Mouse (Mus musculus): ENCODE measurements around the gene Gm20388. TPM values are rescaled to one million over a fixed set of nuclear protein-coding genes. Genes with fewer than 3 reads are reported as not detected.

Gm20388 gene
- polyA plus RNA-seq, 1 experiment from 2014 or later = not detected

DNA sequence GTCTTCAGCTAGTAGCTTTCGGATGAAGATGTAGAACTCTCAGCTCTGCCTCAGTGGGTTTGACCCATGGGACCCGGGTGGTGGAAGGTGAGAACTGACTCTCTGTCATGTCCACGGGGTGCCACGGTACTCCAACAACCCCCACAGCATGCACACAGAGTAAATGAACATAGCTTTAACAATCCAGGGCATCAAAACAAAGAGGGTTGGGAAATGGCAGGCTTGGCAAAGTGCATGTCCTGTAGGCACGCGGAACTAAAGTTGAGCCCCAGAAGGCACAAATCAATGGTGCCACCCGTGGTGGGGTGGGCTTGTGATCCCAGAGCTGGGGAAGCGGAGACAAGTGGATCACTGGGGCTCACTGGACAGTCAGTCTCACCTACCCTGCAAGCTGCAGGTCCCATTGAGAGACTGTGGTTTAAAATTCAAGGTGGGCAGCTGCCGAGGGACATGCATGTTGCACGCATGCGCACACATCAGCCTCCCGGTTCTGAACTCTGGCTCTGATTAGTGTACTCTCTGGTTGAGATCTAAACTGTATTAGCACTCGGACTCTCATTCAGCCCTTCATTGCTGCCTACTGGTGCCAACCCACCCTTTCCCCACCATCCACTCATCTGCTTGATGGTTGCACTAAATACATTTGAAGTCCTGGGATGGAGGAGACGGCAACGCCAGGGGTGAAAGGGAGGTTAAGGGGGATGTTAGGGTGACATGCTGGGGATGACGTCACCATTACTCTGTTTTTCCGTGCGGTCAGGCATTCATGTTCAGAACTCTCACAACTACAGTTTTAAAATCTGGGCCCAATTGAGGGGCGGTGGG, 2037.9 kb downstream of the Gm20388 start:
- H3K9ac ChIP-seq (ENCODE audit: low read length) = peak overlapping the region; percentile 60; the same call in 1 of the 2 replicates
- WGBS = 62% methylated on average over 19 of the region's 19 CpGs
- no peak for ATAC-seq (ENCODE audit: low FRiP score)
- no peaks in the 10 kb centered on the region for H3K27me3 ChIP-seq (ENCODE audit: control insufficient read depth, insufficient read depth, low read length)
- peak overlapping the region; percentile 45 for H3K4me2 ChIP-seq
- H3K27ac ChIP-seq (ENCODE audit: low read depth, low read length) = peak overlapping the region; percentile 33
- H3K4me1 ChIP-seq (ENCODE audit: control insufficient read depth, insufficient read depth, low read length) = peaks cover 25% of the 10 kb centered on the region
- no peaks in the 10 kb centered on the region; the same call in 1 of the 2 replicates for H3K36me3 ChIP-seq (ENCODE audit: control insufficient read depth, insufficient read depth, low read length)
- H3K4me3 ChIP-seq (ENCODE audit: low read depth, low read length) = peak overlapping the region; percentile 13
- peak; percentile 87 for DNase-seq (ENCODE audit: low spot score, missing footprints)
- no peaks in the 10 kb centered on the region for H3K9me3 ChIP-seq (ENCODE audit: control insufficient read depth, low read length)

DNA sequence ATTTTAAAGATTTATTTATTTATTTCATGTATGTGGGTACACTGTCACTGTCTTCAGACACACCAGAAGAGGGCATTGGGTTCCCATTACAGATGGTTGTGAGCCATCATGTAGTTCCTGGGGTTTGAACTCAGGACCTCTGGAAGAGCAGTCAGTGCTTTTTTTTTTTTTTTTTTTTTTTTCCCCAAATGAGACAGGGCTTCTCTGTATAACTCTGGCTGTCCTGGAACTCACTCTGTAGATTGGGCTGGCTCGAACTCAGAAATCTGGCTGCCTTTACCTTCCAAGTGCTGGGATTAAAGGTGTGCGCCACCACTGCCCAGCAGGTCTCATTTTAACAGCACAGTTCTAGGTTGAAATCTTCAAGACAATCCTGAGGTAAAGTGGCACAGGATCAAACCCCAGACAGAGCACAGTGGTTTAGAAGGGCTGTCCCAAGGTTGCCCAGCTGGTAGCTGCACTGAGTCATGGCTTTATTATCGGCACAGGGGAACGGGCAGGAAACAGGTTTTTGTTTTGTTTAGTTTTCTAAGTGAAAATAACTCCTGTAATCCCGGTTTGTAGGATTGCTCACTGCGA, 2038.7 kb downstream of the Gm20388 start, which contains the start of gene Banp:
Banp (plus strand) TSS at position 529 of the 579 bp plus-strand sequence.
- peaks cover 25% of the 10 kb centered on the region for H3K4me1 ChIP-seq (ENCODE audit: control insufficient read depth, insufficient read depth, low read length)
- no peaks in the 10 kb centered on the region for H3K9me3 ChIP-seq (ENCODE audit: control insufficient read depth, low read length)
- no peaks in the 10 kb centered on the region; the same call in none of the 2 replicates for H3K36me3 ChIP-seq (ENCODE audit: control insufficient read depth, insufficient read depth, low read length)
- H3K27me3 ChIP-seq (ENCODE audit: control insufficient read depth, insufficient read depth, low read length) = no peaks in the 10 kb centered on the region
- 66% methylated on average over 6 of the region's 6 CpGs for WGBS
- H3K4me3 ChIP-seq (ENCODE audit: low read depth, low read length) = peak within 1 kb of the TSS; percentile 96
- peak within 1 kb of the TSS; percentile 98 for H3K9ac ChIP-seq (ENCODE audit: low read length)
- H3K27ac ChIP-seq (ENCODE audit: low read depth, low read length) = peak within 1 kb of the TSS; percentile 86
- DNase-seq (ENCODE audit: low spot score, missing footprints) (peak; percentile 59), ATAC-seq (ENCODE audit: low FRiP score) (no peak)
- peak within 1 kb of the TSS; percentile 94 for H3K4me2 ChIP-seq

DNA sequence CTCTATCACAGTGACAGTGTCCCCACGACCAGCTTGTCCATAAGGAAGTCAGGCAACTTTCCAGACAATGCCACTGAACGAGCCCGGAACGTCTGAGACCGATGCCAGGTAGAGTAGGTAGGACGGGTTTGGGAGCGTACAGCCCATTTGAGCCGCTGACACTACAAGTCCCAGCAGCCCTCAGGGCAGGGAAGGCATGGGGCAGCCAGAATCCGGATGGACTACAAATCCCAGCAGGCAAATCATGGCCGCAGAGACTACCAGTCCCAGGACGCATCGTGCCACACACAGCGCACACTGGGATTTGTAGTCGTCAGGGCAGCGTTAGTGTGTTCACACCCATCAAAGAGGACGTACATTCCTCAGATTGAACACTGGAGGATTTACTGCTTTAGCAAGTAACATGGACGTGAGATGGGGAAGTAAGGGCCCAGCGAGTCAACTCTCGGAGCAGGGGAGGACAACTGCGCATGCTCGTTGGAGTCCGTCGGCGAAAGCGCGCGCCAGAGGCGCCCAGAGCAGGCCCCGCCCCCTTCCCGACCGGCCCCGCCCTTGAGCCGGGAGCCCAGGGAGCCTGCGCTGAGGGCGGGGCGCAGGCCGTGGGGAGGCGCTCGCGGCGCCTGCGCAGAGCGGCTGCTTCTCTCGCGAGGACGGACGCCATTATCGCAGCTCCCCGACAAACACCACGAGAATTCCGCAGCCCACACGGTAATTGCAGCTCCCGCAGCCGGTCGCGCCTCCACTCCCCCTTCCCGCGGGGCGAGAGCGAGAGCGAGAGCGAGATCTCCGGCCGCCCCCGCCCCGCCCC, 2039.5 kb downstream of the Gm20388 start:
- DNase-seq (ENCODE audit: low spot score, missing footprints) = peak; percentile 100
- Histone ChIP-seq H3K36me3 (ENCODE audit: control insufficient read depth, insufficient read depth, low read length) (no peaks in the 10 kb centered on the region; the same call in none of the 2 replicates), H3K4me3 (ENCODE audit: low read depth, low read length) (peak overlapping the region; percentile 96), H3K27me3 (ENCODE audit: control insufficient read depth, insufficient read depth, low read length) (no peaks in the 10 kb centered on the region), H3K4me1 (ENCODE audit: control insufficient read depth, insufficient read depth, low read length) (peaks cover 25% of the 10 kb centered on the region), H3K9ac (ENCODE audit: low read length) (peak overlapping the region; percentile 98), H3K4me2 (peak overlapping the region; percentile 94), H3K27ac (ENCODE audit: low read depth, low read length) (peak overlapping the region; percentile 86), H3K9me3 (ENCODE audit: control insufficient read depth, low read length) (no peaks in the 10 kb centered on the region)
- ATAC-seq (ENCODE audit: low FRiP score) = peak; percentile 92
- WGBS = under 1% methylated on average over 65 of the region's 66 CpGs

GRCm38 (mm10) chr8:121950749-121951655, 2040.4 kb downstream of the Gm20388 start:
- H3K9me3 ChIP-seq (ENCODE audit: control insufficient read depth, low read length) = no peaks in the 10 kb centered on the region
- H3K4me2 ChIP-seq = peak overlapping the region; percentile 94
- peak overlapping the region; percentile 96 for H3K4me3 ChIP-seq (ENCODE audit: low read depth, low read length)
- WGBS = 1% methylated on average over 84 of the region's 97 CpGs
- peaks cover 25% of the 10 kb centered on the region for H3K4me1 ChIP-seq (ENCODE audit: control insufficient read depth, insufficient read depth, low read length)
- no peaks in the 10 kb centered on the region for H3K27me3 ChIP-seq (ENCODE audit: control insufficient read depth, insufficient read depth, low read length)
- ATAC-seq (ENCODE audit: low FRiP score) (peak; percentile 14), DNase-seq (ENCODE audit: low spot score, missing footprints) (peak; percentile 94)
- H3K36me3 ChIP-seq (ENCODE audit: control insufficient read depth, insufficient read depth, low read length) = no peaks in the 10 kb centered on the region; the same call in none of the 2 replicates
- H3K27ac ChIP-seq (ENCODE audit: low read depth, low read length) = peak overlapping the region; percentile 86
- peak overlapping the region; percentile 98 for H3K9ac ChIP-seq (ENCODE audit: low read length)

DNA sequence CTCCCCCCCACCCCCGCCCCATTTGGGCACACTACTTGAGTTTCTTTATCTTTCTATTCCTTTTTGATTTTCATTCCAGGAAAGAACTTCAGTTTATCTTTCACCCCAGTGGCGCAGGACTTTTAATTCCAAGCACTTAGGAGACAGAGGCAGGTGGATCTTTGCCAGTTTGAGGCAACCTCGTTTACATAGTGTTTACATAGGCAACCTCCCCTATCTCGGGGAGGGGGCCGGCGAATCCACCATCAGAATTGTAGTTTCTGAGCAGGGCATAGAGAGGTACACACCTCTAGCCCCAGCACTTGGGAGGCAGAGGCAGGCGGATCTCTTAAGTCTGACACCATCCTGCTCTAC, 2041.0 kb downstream of the Gm20388 start:
- Histone ChIP-seq H3K9ac (ENCODE audit: low read length) (peak overlapping the region; percentile 98), H3K4me1 (ENCODE audit: control insufficient read depth, insufficient read depth, low read length) (peaks cover 25% of the 10 kb centered on the region), H3K27ac (ENCODE audit: low read depth, low read length) (no peak overlapping the region), H3K36me3 (ENCODE audit: control insufficient read depth, insufficient read depth, low read length) (no peaks in the 10 kb centered on the region; the same call in none of the 2 replicates), H3K4me3 (ENCODE audit: low read depth, low read length) (peak overlapping the region; percentile 96), H3K4me2 (peak overlapping the region; percentile 94), H3K27me3 (ENCODE audit: control insufficient read depth, insufficient read depth, low read length) (no peaks in the 10 kb centered on the region), H3K9me3 (ENCODE audit: control insufficient read depth, low read length) (no peaks in the 10 kb centered on the region)
- no peak for ATAC-seq (ENCODE audit: low FRiP score)
- WGBS = 37% methylated on average over 7 of the region's 7 CpGs
- DNase-seq (ENCODE audit: low spot score, missing footprints) = no peak

GRCm38 (mm10) chr8:121952122-121952521, 2041.5 kb downstream of the Gm20388 start:
- no peak overlapping the region for H3K27ac ChIP-seq (ENCODE audit: low read depth, low read length)
- no peaks in the 10 kb centered on the region; the same call in none of the 2 replicates for H3K36me3 ChIP-seq (ENCODE audit: control insufficient read depth, insufficient read depth, low read length)
- DNase-seq (ENCODE audit: low spot score, missing footprints) (peak; percentile 60), ATAC-seq (ENCODE audit: low FRiP score) (no peak)
- no peak overlapping the region for H3K4me3 ChIP-seq (ENCODE audit: low read depth, low read length)
- no peaks in the 10 kb centered on the region for H3K27me3 ChIP-seq (ENCODE audit: control insufficient read depth, insufficient read depth, low read length)
- peaks cover 23% of the 10 kb centered on the region for H3K4me1 ChIP-seq (ENCODE audit: control insufficient read depth, insufficient read depth, low read length)
- H3K9me3 ChIP-seq (ENCODE audit: control insufficient read depth, low read length) = no peaks in the 10 kb centered on the region
- peak overlapping the region; percentile 41; the same call in 1 of the 2 replicates for H3K9ac ChIP-seq (ENCODE audit: low read length)
- H3K4me2 ChIP-seq = peak overlapping the region; percentile 94

- peaks cover 19% of the 10 kb centered on the region for H3K4me1 ChIP-seq (ENCODE audit: control insufficient read depth, insufficient read depth, low read length)
- H3K4me3 ChIP-seq (ENCODE audit: low read depth, low read length) = no peak overlapping the region
- H3K36me3 ChIP-seq (ENCODE audit: control insufficient read depth, insufficient read depth, low read length) = no peaks in the 10 kb centered on the region; the same call in none of the 2 replicates
- ATAC-seq (ENCODE audit: low FRiP score) (no peak), DNase-seq (ENCODE audit: low spot score, missing footprints) (peak; percentile 44)
- no peaks in the 10 kb centered on the region for H3K9me3 ChIP-seq (ENCODE audit: control insufficient read depth, low read length)
- no peak overlapping the region; the same call in 1 of the 2 replicates for H3K4me2 ChIP-seq
- 81% methylated on average over 7 of the region's 7 CpGs for WGBS
- no peak overlapping the region for H3K27ac ChIP-seq (ENCODE audit: low read depth, low read length)
- H3K9ac ChIP-seq (ENCODE audit: low read length) = 0 out of 2 replicates have a peak overlapping the region, but pooled peaks have one; percentile 41
- H3K27me3 ChIP-seq (ENCODE audit: control insufficient read depth, insufficient read depth, low read length) = no peaks in the 10 kb centered on the region
These were observed 2042.2 kb downstream of the Gm20388 start for GRCm38 (mm10) chr8:121952800-121953199.

Measured in midbrain, embryonic 11.5 days (tissue).